Mouse (Mus musculus): ENCODE results near the gene Lcorl. TPM values are rescaled to one million over a fixed set of nuclear protein-coding genes. Genes with fewer than 3 reads are reported as not detected.

The Lcorl gene
- polyA plus RNA-seq, 1 experiment from 2014 or later = 29.1 TPM

GRCm38 (mm10) chr5:45844723-45845122 lies 12.7 kb downstream of the Lcorl start:
- WGBS = 96% methylated on average over 6 of the region's 6 CpGs
- peaks cover 17% of the 10 kb centered on the region; the same call in 1 of the 2 replicates for H3K9me3 ChIP-seq
- H3K36me3 ChIP-seq = peaks cover 4% of the 10 kb centered on the region; the same call in 1 of the 2 replicates
- H3K27ac ChIP-seq = no peak overlapping the region
- H3K27me3 ChIP-seq (ENCODE audit: insufficient read depth, poor library complexity, severe bottlenecking) = no peaks in the 10 kb centered on the region
- H3K4me1 ChIP-seq (replicated peaks) = no peaks in the 10 kb centered on the region
- no peak for DNase-seq (ENCODE audit: low spot score)
- no peak overlapping the region for H3K4me3 ChIP-seq

- 97% methylated on average over 2 of the region's 2 CpGs for WGBS
- Histone ChIP-seq H3K36me3 (peaks cover 15% of the 10 kb centered on the region), H3K9me3 (peaks cover 27% of the 10 kb centered on the region), H3K27ac (no peak overlapping the region), H3K4me1 (replicated peaks) (no peaks in the 10 kb centered on the region), H3K4me3 (no peak overlapping the region), H3K27me3 (ENCODE audit: insufficient read depth, poor library complexity, severe bottlenecking) (no peaks in the 10 kb centered on the region)
- DNase-seq (ENCODE audit: low spot score) = no peak
Measured at GRCm38 (mm10) chr5:45835131-45835530, 22.3 kb downstream of the Lcorl start.

GRCm38 (mm10) chr5:45811527-45811926 lies 45.9 kb downstream of the Lcorl start:
- Histone ChIP-seq H3K4me3 (no peak overlapping the region), H3K9me3 (peaks cover 50% of the 10 kb centered on the region), H3K27me3 (ENCODE audit: insufficient read depth, poor library complexity, severe bottlenecking) (no peaks in the 10 kb centered on the region), H3K27ac (no peak overlapping the region), H3K36me3 (peaks cover 41% of the 10 kb centered on the region), H3K4me1 (replicated peaks) (no peaks in the 10 kb centered on the region)
- no peak for DNase-seq (ENCODE audit: low spot score)
- WGBS = 96% methylated on average over 4 of the region's 4 CpGs

- Histone ChIP-seq H3K9me3 (no peaks in the 10 kb centered on the region), H3K27me3 (ENCODE audit: insufficient read depth, poor library complexity, severe bottlenecking) (no peaks in the 10 kb centered on the region), H3K36me3 (peaks cover 8% of the 10 kb centered on the region; the same call in 1 of the 2 replicates), H3K4me3 (no peak overlapping the region), H3K27ac (no peak overlapping the region), H3K4me1 (replicated peaks) (no peaks in the 10 kb centered on the region)
- WGBS = 94% methylated on average over 7 of the region's 7 CpGs
- no peak for DNase-seq (ENCODE audit: low spot score)
Measured at GRCm38 (mm10) chr5:45791864-45792263, 65.6 kb downstream of the Lcorl start.

- Histone ChIP-seq H3K4me3 (no peak overlapping the region), H3K36me3 (peaks cover 8% of the 10 kb centered on the region; the same call in 1 of the 2 replicates), H3K27ac (no peak overlapping the region), H3K27me3 (ENCODE audit: insufficient read depth, poor library complexity, severe bottlenecking) (no peaks in the 10 kb centered on the region), H3K9me3 (no peaks in the 10 kb centered on the region), H3K4me1 (replicated peaks) (no peaks in the 10 kb centered on the region)
- DNase-seq (ENCODE audit: low spot score) = no peak
- WGBS = 95% methylated on average over 4 of the region's 4 CpGs
Measured at GRCm38 (mm10) chr5:45790221-45790620, 67.2 kb downstream of the Lcorl start.

- Histone ChIP-seq H3K36me3 (0 out of 2 replicates have a peak, but pooled peaks cover 3% of the 10 kb centered on the region), H3K27ac (no peak overlapping the region), H3K4me1 (replicated peaks) (no peaks in the 10 kb centered on the region), H3K9me3 (no peaks in the 10 kb centered on the region), H3K27me3 (ENCODE audit: insufficient read depth, poor library complexity, severe bottlenecking) (no peaks in the 10 kb centered on the region), H3K4me3 (no peak overlapping the region)
- WGBS = 93% methylated on average over 4 of the region's 4 CpGs
- no peak for DNase-seq (ENCODE audit: low spot score)
Measured at GRCm38 (mm10) chr5:45757502-45758121, 99.8 kb downstream of the Lcorl start.

GRCm38 (mm10) chr5:45737911-45738310 lies 119.5 kb downstream of the Lcorl start:
- H3K9me3 ChIP-seq = no peaks in the 10 kb centered on the region
- DNase-seq (ENCODE audit: low spot score) = no peak
- no peak overlapping the region for H3K4me3 ChIP-seq
- no peak overlapping the region for H3K27ac ChIP-seq
- no peaks in the 10 kb centered on the region for H3K27me3 ChIP-seq (ENCODE audit: insufficient read depth, poor library complexity, severe bottlenecking)
- H3K36me3 ChIP-seq = peaks cover 36% of the 10 kb centered on the region
- 95% methylated on average over 1 of the region's 1 CpGs for WGBS
- no peaks in the 10 kb centered on the region for H3K4me1 ChIP-seq (replicated peaks)

- no peak overlapping the region for H3K4me3 ChIP-seq
- 87% methylated on average over 2 of the region's 2 CpGs for WGBS
- no peaks in the 10 kb centered on the region for H3K4me1 ChIP-seq (replicated peaks)
- H3K36me3 ChIP-seq = peaks cover 24% of the 10 kb centered on the region
- H3K27ac ChIP-seq = no peak overlapping the region
- no peaks in the 10 kb centered on the region for H3K9me3 ChIP-seq
- no peak for DNase-seq (ENCODE audit: low spot score)
- no peaks in the 10 kb centered on the region for H3K27me3 ChIP-seq (ENCODE audit: insufficient read depth, poor library complexity, severe bottlenecking)
Measured at GRCm38 (mm10) chr5:45733751-45734150, 123.7 kb downstream of the Lcorl start.

- Histone ChIP-seq H3K9me3 (no peaks in the 10 kb centered on the region), H3K4me1 (replicated peaks) (no peaks in the 10 kb centered on the region), H3K36me3 (no peaks in the 10 kb centered on the region), H3K27ac (no peak overlapping the region), H3K4me3 (no peak overlapping the region), H3K27me3 (ENCODE audit: insufficient read depth, poor library complexity, severe bottlenecking) (no peaks in the 10 kb centered on the region)
- DNase-seq (ENCODE audit: low spot score) = no peak
- WGBS = 95% methylated on average over 6 of the region's 6 CpGs
Measured at GRCm38 (mm10) chr5:45718848-45719488, 138.4 kb downstream of the Lcorl start.

- Histone ChIP-seq H3K36me3 (peaks cover 41% of the 10 kb centered on the region), H3K27me3 (ENCODE audit: insufficient read depth, poor library complexity, severe bottlenecking) (no peaks in the 10 kb centered on the region), H3K4me1 (replicated peaks) (no peaks in the 10 kb centered on the region), H3K9me3 (no peaks in the 10 kb centered on the region), H3K27ac (no peak overlapping the region), H3K4me3 (no peak overlapping the region)
- WGBS = 91% methylated on average over 2 of the region's 2 CpGs
- no peak for DNase-seq (ENCODE audit: low spot score)
Measured at GRCm38 (mm10) chr5:45709653-45710052, 147.8 kb downstream of the Lcorl start.

- H3K4me1 ChIP-seq (replicated peaks) = no peaks in the 10 kb centered on the region
- no peak for DNase-seq (ENCODE audit: low spot score)
- H3K9me3 ChIP-seq = no peaks in the 10 kb centered on the region
- peaks cover 49% of the 10 kb centered on the region for H3K36me3 ChIP-seq
- WGBS = 90% methylated on average over 2 of the region's 2 CpGs
- H3K27ac ChIP-seq = no peak overlapping the region
- no peak overlapping the region for H3K4me3 ChIP-seq
- no peaks in the 10 kb centered on the region for H3K27me3 ChIP-seq (ENCODE audit: insufficient read depth, poor library complexity, severe bottlenecking)
Measured at GRCm38 (mm10) chr5:45706811-45707210, 150.6 kb downstream of the Lcorl start.

GRCm38 (mm10) chr5:45691678-45692077 lies 165.7 kb downstream of the Lcorl start:
- H3K27me3 ChIP-seq (ENCODE audit: insufficient read depth, poor library complexity, severe bottlenecking) = no peaks in the 10 kb centered on the region
- no peak for DNase-seq (ENCODE audit: low spot score)
- no peak overlapping the region for H3K4me3 ChIP-seq
- H3K27ac ChIP-seq = no peak overlapping the region
- peaks cover 59% of the 10 kb centered on the region for H3K36me3 ChIP-seq
- H3K9me3 ChIP-seq = no peaks in the 10 kb centered on the region
- no peaks in the 10 kb centered on the region for H3K4me1 ChIP-seq (replicated peaks)
- WGBS = 92% methylated on average over 6 of the region's 6 CpGs

- Histone ChIP-seq H3K9me3 (no peaks in the 10 kb centered on the region), H3K4me3 (no peak overlapping the region), H3K27me3 (ENCODE audit: insufficient read depth, poor library complexity, severe bottlenecking) (no peaks in the 10 kb centered on the region), H3K36me3 (peaks cover 52% of the 10 kb centered on the region), H3K27ac (no peak overlapping the region), H3K4me1 (replicated peaks) (no peaks in the 10 kb centered on the region)
- DNase-seq (ENCODE audit: low spot score) = no peak
- WGBS = 89% methylated on average over 2 of the region's 2 CpGs
Measured at GRCm38 (mm10) chr5:45690802-45691201, 166.6 kb downstream of the Lcorl start.
